11 mouse cellular contexts compared by ENCODE assay signal in the genomic region with DNA sequence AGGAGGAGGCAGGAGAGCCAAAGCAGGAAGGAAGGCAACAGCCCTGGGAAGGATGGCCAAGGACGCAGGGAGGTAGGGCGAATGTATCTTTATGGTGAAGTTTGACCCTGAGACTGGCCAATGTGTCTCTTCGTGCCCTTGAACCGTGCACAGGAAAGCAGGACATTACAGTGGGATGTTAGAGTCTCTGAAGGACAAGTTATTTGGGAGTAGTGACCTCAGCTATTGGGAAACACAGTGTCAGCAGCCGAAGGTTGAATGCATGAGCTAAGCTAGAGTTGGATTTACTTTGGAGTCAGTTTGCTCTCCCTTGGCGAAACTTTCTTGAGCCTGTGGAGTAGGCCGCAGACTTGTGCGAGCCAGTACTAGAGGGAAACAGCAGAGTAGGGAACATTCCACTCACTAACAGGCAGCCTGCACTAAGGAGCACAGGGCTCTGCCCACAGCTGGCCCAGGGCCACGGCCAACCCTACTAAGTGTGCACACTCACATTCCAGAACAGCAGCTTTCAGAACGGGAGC. TPM values are rescaled to one million over a fixed set of nuclear protein-coding genes. Genes with fewer than 3 reads are reported as not detected.
DNase-seq lines count a peak whose midpoint lies in the region; ATAC-seq lines count a peak whose summit lies in the region.
"Had no signal": no experiment of that assay in that cellular context is flagged by ENCODE, and none has a peak within 500 bp of the region (broad histone marks: within the 10 kb centered on the region; RNA-seq: fewer than 3 reads in every experiment).

No protein-coding gene starts in this region.

- H3K79me2 ChIP-seq in macrophage (ENCODE audit: inconsistent target) = no peaks in the 10 kb centered on the region

- H3K9me3 ChIP-seq in kidney, embryonic 14.5 days (ENCODE audit: control insufficient read depth, low read length) = no peaks in the 10 kb centered on the region
- H3K9me3 ChIP-seq: embryonic facial prominence, embryonic 15.5 days; midbrain, embryonic 15.5 days had no signal

- H3K36me3 ChIP-seq in kidney, embryonic 14.5 days (ENCODE audit: control insufficient read depth, insufficient read depth, low read length) = peaks cover 92% of the 10 kb centered on the region
- peaks cover 72% of the 10 kb centered on the region for H3K36me3 ChIP-seq in macrophage (ENCODE audit: inconsistent target)

- H3K27me3 ChIP-seq in kidney, embryonic 14.5 days (ENCODE audit: control insufficient read depth, insufficient read depth, low read length) = no peaks in the 10 kb centered on the region
- H3K27me3 ChIP-seq: embryonic facial prominence, embryonic 15.5 days; midbrain, embryonic 15.5 days had no signal

- H3K4me1 ChIP-seq in kidney, embryonic 14.5 days (ENCODE audit: control insufficient read depth, insufficient read depth, low read length) = no peaks in the 10 kb centered on the region
- H3K4me1 ChIP-seq: midbrain, embryonic 15.5 days had no signal

- no peak overlapping the region for H3K9ac ChIP-seq in kidney, embryonic 14.5 days (ENCODE audit: low read depth, low read length)
- H3K9ac ChIP-seq: embryonic facial prominence, embryonic 15.5 days; midbrain, embryonic 15.5 days had no signal

- no peak overlapping the region for H3K4me2 ChIP-seq in kidney, embryonic 14.5 days (replicated peaks; ENCODE audit: low read depth, low read length)
- H3K4me2 ChIP-seq: embryonic facial prominence, embryonic 15.5 days; midbrain, embryonic 15.5 days had no signal

- no peak overlapping the region for H3K27ac ChIP-seq in kidney, embryonic 14.5 days (ENCODE audit: low read depth, low read length)
- peak overlapping the region; percentile 24; the same call in 1 of the 2 replicates for H3K27ac ChIP-seq in macrophage
- H3K27ac ChIP-seq: embryonic facial prominence, embryonic 15.5 days; layer of hippocampus, adult 2 months; midbrain, embryonic 15.5 days had no signal

- DNase-seq in kidney, adult 11 months = peak; percentile 93
- peak; percentile 47 for DNase-seq in gastrocnemius, adult 18-20 months (ENCODE audit: low spot score)
- DNase-seq in heart, postnatal 4 days = peak; percentile 73
- no peak for DNase-seq in frontal cortex, postnatal 36 days (ENCODE audit: low spot score in 2 of 2)
- no peak for DNase-seq in spleen, postnatal 4 days (ENCODE audit: low spot score in 2 of 2)
- DNase-seq in spleen, postnatal 10 days (ENCODE audit: low spot score in 2 of 2) = no peak

- no peak overlapping the region for H3K4me3 ChIP-seq in kidney, embryonic 14.5 days (ENCODE audit: low read length)
- H3K4me3 ChIP-seq in macrophage (ENCODE audit: inconsistent target) = no peak overlapping the region
- H3K4me3 ChIP-seq: embryonic facial prominence, embryonic 15.5 days; layer of hippocampus, adult 2 months; midbrain, embryonic 15.5 days had no signal

- no peak for ATAC-seq in kidney, embryonic 14.5 days (ENCODE audit: low FRiP score, low TSS enrichment)
- ATAC-seq: midbrain, embryonic 15.5 days had no signal

- WGBS in kidney, embryonic 14.5 days = 91% methylated on average over 10 of the region's 10 CpGs
- WGBS in macrophage (ENCODE audit: missing documents) = 90% methylated on average over 10 of the region's 10 CpGs

RNA-seq across cellular contexts. Expression of a gene that starts 29.5 kb away (rescaled TPM):
- polyA plus RNA-seq in kidney, embryonic 14.5 days (2014; fragmentation: Nextera tagmentation; extraction: Ambion mirVana) = 308 and 329 TPM in 2 replicates
- total RNA-seq in gastrocnemius, adult 18-20 months (2021) = 10 to 100 TPM; 77.0 to 84.0 TPM
- total RNA-seq in heart, postnatal 4 days (2021) = 100 to 1,000 TPM; 154 to 165 TPM
- total RNA-seq in macrophage (2018; cell fraction: chromatin; rRNA removed) = 100 to 1,000 TPM; 243 to 608 (median 477) TPM
- 100 to 1,000 TPM; 166 to 246 (median 212) TPM for total RNA-seq in macrophage (2018; cell fraction: cytosol; rRNA removed)
- 100 to 1,000 TPM; 214 to 458 (median 297) TPM for total RNA-seq in macrophage (2018; cell fraction: nucleus; rRNA removed)
- polyA plus RNA-seq in macrophage (2018) = 185 to 231 TPM (median 186 TPM) in 3 replicates

Comparison
In these comparisons a context has a peak if more than half of its experiments do, and no peak if none do; other contexts are left out.
1. DNase-seq: peak in kidney, adult 11 months (single experiment), gastrocnemius, adult 18-20 months (single experiment) and heart, postnatal 4 days (single experiment); none in frontal cortex, postnatal 36 days (0 of 2), spleen, postnatal 4 days (0 of 2) and spleen, postnatal 10 days (0 of 2).